Mouse (Mus musculus) MEL (cell line): Measurements from ENCODE around the gene Gm438.

Experiments used
- BHLHE40 ChIP-seq: IDR thresholded peaks from 2 replicates; pipeline ENCODE4 v1.6.1; 2012; ENCODE audit warnings: low read depth, mild to moderate bottlenecking, inconsistent platforms, low read length, improper control_type of control experiment, borderline replicate concordance
- CTCF ChIP-seq, 3 experiments: IDR thresholded peaks in 2 of 3; conservative IDR thresholded peaks in 1 of 3; 2 replicates each; pipeline ENCODE4 v1.5.1; 2011 to 2012; ENCODE audit warnings: low read length in 3 of 3, low read depth in 2 of 3, mild to moderate bottlenecking in 2 of 3, improper control_type of control experiment in 1 of 3, inconsistent platforms in 1 of 3, mixed read lengths in 1 of 3, moderate library complexity in 1 of 3; ENCODE audit not compliant: control insufficient read depth in 1 of 3, insufficient read depth in 1 of 3, poor library complexity in 1 of 3, severe bottlenecking in 1 of 3
- GATA1 ChIP-seq: IDR thresholded peaks from 2 replicates; pipeline ENCODE4 v1.6.1; 2011; ENCODE audit warnings: low read depth, low read length, improper control_type of control experiment
- KAT2A ChIP-seq: conservative IDR thresholded peaks from 2 replicates; pipeline ENCODE4 v1.6.1; 2012; ENCODE audit warnings: low read depth, low read length, improper control_type of control experiment, inconsistent platforms
- MAX ChIP-seq: IDR thresholded peaks from 2 replicates; pipeline ENCODE4 v1.6.1; 2011; ENCODE audit warnings: low read length, improper control_type of control experiment
- POLR2A ChIP-seq, 2 experiments: IDR thresholded peaks; 2 replicates each; pipeline ENCODE4 v1.6.1; 2011 to 2012; ENCODE audit warnings: low read length in 2 of 2, mild to moderate bottlenecking in 2 of 2, control low read depth in 1 of 2, improper control_type of control experiment in 1 of 2, low read depth in 1 of 2, moderate library complexity in 1 of 2; ENCODE audit not compliant: control insufficient read depth in 1 of 2, insufficient read depth in 1 of 2, poor library complexity in 1 of 2
- RCOR1 ChIP-seq: IDR thresholded peaks from 2 replicates; pipeline ENCODE4 v1.6.1; 2012; ENCODE audit warnings: low read depth, mild to moderate bottlenecking, inconsistent platforms, low read length, improper control_type of control experiment
- SMC3 ChIP-seq: IDR thresholded peaks from 2 replicates; pipeline ENCODE4 v1.6.1; 2011; ENCODE audit warnings: low read depth, low read length, improper control_type of control experiment
- TAL1 ChIP-seq: IDR thresholded peaks from 2 replicates; pipeline ENCODE4 v1.6.1; 2012; ENCODE audit warnings: mild to moderate bottlenecking, inconsistent platforms, low read length, moderate library complexity, mixed read lengths
- ZKSCAN1 ChIP-seq: IDR thresholded peaks from 2 replicates; pipeline ENCODE4 v1.6.1; 2012; ENCODE audit warnings: low read depth, mild to moderate bottlenecking, inconsistent platforms, low read length, improper control_type of control experiment, moderate library complexity

DNA sequence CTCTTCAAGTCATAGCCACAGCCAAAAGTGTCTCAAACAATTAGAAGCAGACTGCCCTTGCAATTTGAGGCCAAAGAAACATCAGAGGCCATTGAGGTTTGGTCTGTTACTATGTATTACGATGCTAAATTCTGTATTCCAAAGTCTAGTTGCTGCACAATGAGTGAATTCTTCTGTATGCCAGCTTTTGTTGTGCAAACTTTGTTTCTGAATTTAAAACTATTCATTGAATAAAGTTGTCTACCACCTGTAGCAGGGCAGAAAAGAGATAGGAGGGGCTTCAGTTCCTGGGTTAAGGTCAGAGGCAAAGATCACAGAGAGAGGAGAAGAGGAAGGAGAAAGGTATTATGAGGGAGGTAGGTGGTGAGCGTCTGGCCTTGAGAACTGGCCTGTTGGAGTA, 38.3 kb upstream of the Gm438 start:
- TF ChIP-seq RCOR1 (no peak), KAT2A (no peak), ZKSCAN1 (no peak), POLR2A (IDR thresholded peaks at IDR 0.05; ENCODE audit: control insufficient read depth in 1 of 2, insufficient read depth in 1 of 2, low read depth in 1 of 2, low read length in 2 of 2, poor library complexity in 1 of 2) (no peak), GATA1 (no peak), CTCF (IDR thresholded peaks at IDR 0.05 in 2 of 3, conservative IDR thresholded peaks at IDR 0.05 in 1 of 3; ENCODE audit: control insufficient read depth in 1 of 3, insufficient read depth in 1 of 3, low read depth in 2 of 3, low read length in 3 of 3, poor library complexity in 1 of 3, severe bottlenecking in 1 of 3) (no peak), MAX (no peak), BHLHE40 (no peak), TAL1 (no peak), SMC3 (no peak)
